Mouse (Mus musculus) spleen, adult 2 months (tissue): ENCODE measurements around the gene Prdm1. TPM values are rescaled to one million over a fixed set of nuclear protein-coding genes. Genes with fewer than 3 reads are reported as not detected.

ENCODE experiments used
- DNase-seq, 2 experiments: peaks; one replicate each; pipeline versions ENCODE4 v3.0.0 to v3.0.0-alpha.2; 2012 to 2021; ENCODE audit warnings: low spot score in 2 of 2, low read depth in 1 of 2
- H3K27ac ChIP-seq: fragments of 200-500 bp; 2 replicates; pipeline ENCODE4 v1.5.1; 2012; ENCODE audit warnings: low read length, inconsistent platforms; ENCODE audit not compliant: insufficient read depth
- H3K27me3 ChIP-seq: fragments of 200-500 bp; 2 replicates; pipeline ENCODE4 v1.6.1; 2012; ENCODE audit warnings: mild to moderate bottlenecking, moderate library complexity, low read length, inconsistent platforms; ENCODE audit not compliant: control insufficient read depth, insufficient read depth
- H3K36me3 ChIP-seq: fragments of 200-500 bp; 2 replicates; pipeline ENCODE4 v1.6.1; 2012; ENCODE audit warnings: mild to moderate bottlenecking, low read length, inconsistent platforms; ENCODE audit not compliant: control insufficient read depth, insufficient read depth
- H3K4me1 ChIP-seq: fragments of 200-500 bp; 2 replicates; pipeline ENCODE4 v1.6.1; 2011; ENCODE audit warnings: inconsistent platforms; ENCODE audit not compliant: control insufficient read depth, insufficient read depth, insufficient read length
- H3K4me3 ChIP-seq: fragments of 200-500 bp; 2 replicates; pipeline ENCODE4 v1.5.1; 2011; ENCODE audit warnings: mild to moderate bottlenecking, inconsistent platforms; ENCODE audit not compliant: insufficient read depth, insufficient read length; ENCODE audit errors: extremely low read depth
- CTCF ChIP-seq: fragments of 200-500 bp; IDR thresholded peaks from 2 replicates; pipeline ENCODE4 v1.5.1; 2011; ENCODE audit warnings: mild to moderate bottlenecking, inconsistent platforms; ENCODE audit not compliant: insufficient read depth, insufficient read length, insufficient replicate concordance; ENCODE audit errors: extremely low read depth
- POLR2A ChIP-seq: fragments of 200-500 bp; IDR thresholded peaks from 2 replicates; pipeline ENCODE4 v1.6.1; 2011; ENCODE audit warnings: low read depth, low read length, inconsistent platforms
- WGBS: fragments of 180-500 bp; shearing (Covaris S2); methylation state at CpG from one replicate; pipeline ENCODE4 v1.1.7; 2018; 5-methylcytosine and 5-hydroxymethylcytosine counted together
- polyA plus RNA-seq: library from polyadenylated mRNA; depleted of rRNA; stranded (reverse); fragments of >200 nt; gene quantifications from 2 replicates; pipeline ENCODE4 v1.2.3, GENCODE M21; 2012

Prdm1 gene
- polyA plus RNA-seq, 1 experiment, result 2.8 TPM

DNA sequence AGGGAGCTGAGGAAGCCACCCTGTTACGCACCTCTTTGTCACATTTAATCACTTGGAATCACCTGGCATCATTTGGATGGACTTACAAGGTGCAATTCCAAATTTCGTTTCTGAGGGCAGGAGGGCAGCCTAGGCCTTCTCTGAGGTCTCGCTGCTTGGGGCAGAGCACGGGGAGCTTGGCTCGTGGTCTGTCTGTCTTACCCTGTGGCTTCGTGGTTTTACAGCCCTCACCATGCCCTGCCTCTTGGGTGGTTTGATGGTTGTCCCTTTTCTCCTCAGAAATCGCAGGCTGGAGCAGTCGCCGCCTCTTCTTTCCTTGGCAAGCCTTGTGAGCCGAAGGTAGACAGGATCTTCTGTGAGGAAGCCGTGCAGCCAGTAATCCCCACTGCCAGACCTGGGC is 118.3 kb downstream of the Prdm1 start:
- no peak for TF ChIP-seq CTCF
- TF ChIP-seq POLR2A, result no peak

DNA sequence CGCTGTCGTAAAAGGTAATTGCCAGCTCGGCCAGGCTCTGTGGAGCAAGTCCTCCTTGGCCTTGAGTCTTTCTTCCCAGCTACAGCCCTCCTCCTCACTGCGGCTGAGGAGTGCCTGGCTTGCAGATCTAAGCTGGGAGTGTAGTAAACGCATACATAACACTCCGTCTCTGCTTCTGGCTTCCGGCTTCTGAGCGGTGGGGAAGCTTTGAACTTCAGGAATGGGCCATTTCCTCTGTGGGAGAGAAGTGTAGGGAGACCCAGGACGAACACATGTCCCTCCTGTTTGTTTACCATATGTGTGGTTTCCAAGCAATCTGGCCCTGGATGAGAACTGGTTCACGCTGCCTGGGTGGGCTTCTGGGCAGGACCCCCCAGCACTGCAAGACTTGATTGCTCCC is 119.2 kb downstream of the Prdm1 start:
- Histone ChIP-seq H3K4me1 (no peaks in the 10 kb centered on the region), H3K27ac (no peak overlapping the region), H3K4me3 (no peak overlapping the region), H3K27me3 (no peaks in the 10 kb centered on the region), H3K36me3 (no peaks in the 10 kb centered on the region)
- no peak for TF ChIP-seq CTCF
- TF ChIP-seq POLR2A, result no peak
- DNase-seq, result no peak
- 92% methylated on average over 10 of the region's 10 CpGs for WGBS

More for the DNA sequence above, 118.3 kb downstream of the Prdm1 start:
- no peak for DNase-seq
- Histone ChIP-seq H3K4me3 (no peak overlapping the region), H3K4me1 (no peaks in the 10 kb centered on the region), H3K27me3 (no peaks in the 10 kb centered on the region), H3K27ac (no peak overlapping the region), H3K36me3 (no peaks in the 10 kb centered on the region)
- WGBS, result 44% methylated on average over 11 of the region's 11 CpGs

DNA sequence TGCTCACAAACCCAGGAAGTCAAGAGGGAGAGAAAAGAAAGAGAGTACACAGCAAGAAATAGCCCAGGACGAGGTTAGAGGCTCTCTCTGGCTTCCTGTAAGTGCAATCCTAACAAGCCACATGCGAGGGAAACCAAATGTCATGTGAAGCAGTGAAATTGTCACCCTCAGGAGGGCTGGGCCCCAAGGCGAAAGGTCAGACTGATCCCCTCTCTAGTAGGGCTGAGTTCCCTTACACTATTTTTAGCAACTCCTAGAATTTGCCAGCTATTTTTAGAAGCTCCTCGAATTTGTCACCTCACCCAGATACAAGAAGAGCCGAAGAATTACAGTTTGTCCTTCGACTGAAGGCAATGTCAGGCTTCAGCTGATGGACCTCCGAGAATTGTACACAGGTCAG is 124.9 kb downstream of the Prdm1 start:
- Histone ChIP-seq H3K4me3 (no peak overlapping the region), H3K27me3 (no peaks in the 10 kb centered on the region), H3K4me1 (no peaks in the 10 kb centered on the region), H3K27ac (no peak overlapping the region), H3K36me3 (no peaks in the 10 kb centered on the region)
- TF ChIP-seq CTCF (no peak), POLR2A (no peak)
- WGBS, result 40% methylated on average over 7 of the region's 7 CpGs
- no peak for DNase-seq

DNA sequence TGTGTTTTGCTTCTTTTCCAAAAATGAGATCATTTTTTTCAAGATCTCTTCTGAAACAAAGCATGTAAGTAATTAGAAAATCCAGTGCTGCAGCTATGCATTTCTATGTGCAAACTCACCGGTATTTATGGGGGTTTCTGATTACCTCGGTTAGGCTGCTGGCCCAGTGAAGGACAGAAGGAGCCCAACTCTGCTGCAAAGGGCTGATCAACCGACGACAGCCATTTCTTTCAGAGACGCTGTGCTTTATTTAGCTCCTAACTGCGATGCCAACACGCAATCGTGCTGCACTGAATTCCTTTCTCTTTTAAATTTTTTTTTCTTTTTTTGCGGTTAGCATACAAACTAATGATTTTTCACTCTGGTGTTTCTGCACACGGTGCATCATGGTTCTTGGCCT is 126.7 kb downstream of the Prdm1 start:
- H3K27ac ChIP-seq, result no peak overlapping the region
- no peak for DNase-seq
- H3K27me3 ChIP-seq, result no peaks in the 10 kb centered on the region
- no peaks in the 10 kb centered on the region for H3K4me1 ChIP-seq
- TF ChIP-seq POLR2A (no peak), CTCF (no peak)
- no peak overlapping the region for H3K4me3 ChIP-seq
- WGBS, result 85% methylated on average over 10 of the region's 10 CpGs
- H3K36me3 ChIP-seq, result no peaks in the 10 kb centered on the region

DNA sequence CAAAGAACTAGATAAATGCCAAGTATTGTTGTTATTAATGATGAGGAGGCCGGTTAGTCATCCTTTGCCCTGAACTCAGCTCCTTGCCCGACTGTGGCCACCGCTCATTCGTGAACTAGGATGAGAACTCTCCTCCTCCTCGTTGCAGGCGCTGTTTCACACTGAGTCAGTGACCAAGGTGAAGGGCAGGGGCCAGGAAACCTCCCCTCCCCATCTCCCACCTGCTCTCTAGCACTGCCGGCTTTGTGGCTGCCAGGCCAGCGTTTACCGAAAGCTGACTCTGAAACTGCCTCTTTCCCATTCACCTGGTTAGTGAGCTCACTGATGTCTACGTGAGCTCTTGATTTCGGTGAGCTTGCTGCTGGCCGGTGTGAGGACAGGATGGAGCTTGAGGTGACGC is 127.7 kb downstream of the Prdm1 start:
- H3K27me3 ChIP-seq, result no peaks in the 10 kb centered on the region
- H3K27ac ChIP-seq, result no peak overlapping the region
- DNase-seq, result no peak
- TF ChIP-seq POLR2A (no peak), CTCF (no peak)
- H3K4me1 ChIP-seq, result no peaks in the 10 kb centered on the region
- H3K4me3 ChIP-seq, result no peak overlapping the region
- no peaks in the 10 kb centered on the region for H3K36me3 ChIP-seq
- WGBS, result 85% methylated on average over 13 of the region's 13 CpGs

DNA sequence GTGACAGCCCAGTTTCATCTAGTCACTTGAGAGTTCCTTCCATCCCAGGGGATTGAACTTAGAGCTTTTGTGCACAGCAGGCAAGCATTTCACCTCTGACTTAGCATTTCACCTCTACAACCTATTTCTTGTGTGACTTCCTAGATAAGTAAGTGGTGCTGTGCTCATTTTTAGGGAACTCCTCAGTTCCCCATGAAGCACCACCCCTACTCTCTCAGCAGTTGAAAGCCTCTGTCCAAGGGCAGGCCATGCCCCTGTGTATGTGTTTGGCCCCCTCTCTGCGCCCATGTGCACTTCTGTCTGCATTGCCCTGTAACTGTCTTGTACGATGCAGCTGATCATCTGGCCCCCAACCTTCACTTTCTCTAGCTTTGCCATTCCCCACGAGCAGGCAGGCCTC is 128.2 kb downstream of the Prdm1 start:
- TF ChIP-seq CTCF (no peak), POLR2A (no peak)

DNA sequence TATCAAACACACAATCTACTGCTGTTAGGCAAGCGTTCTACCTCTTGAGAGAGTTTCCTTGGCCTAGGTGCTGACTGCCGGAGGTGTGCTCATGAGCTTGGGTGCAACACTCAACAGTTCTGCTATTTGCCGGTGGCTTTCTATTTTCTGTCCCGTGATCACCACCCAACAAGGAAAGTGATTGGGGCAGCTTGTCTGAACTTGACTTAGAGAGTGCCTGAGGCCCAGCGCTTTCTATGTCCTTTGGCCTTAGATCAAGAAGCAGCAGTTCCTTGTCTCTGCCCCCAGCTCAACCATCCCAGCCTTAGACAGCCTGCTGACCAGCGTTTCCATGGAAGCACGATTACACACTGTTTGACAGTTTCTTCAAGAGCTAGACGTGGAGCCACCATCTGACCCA is 135.4 kb downstream of the Prdm1 start:
- H3K4me1 ChIP-seq, result no peaks in the 10 kb centered on the region
- DNase-seq, result no peak
- 94% methylated on average over 8 of the region's 8 CpGs for WGBS

More for the DNA sequence above, 128.2 kb downstream of the Prdm1 start:
- Histone ChIP-seq H3K4me1 (no peaks in the 10 kb centered on the region), H3K36me3 (no peaks in the 10 kb centered on the region), H3K27ac (no peak overlapping the region), H3K4me3 (no peak overlapping the region), H3K27me3 (no peaks in the 10 kb centered on the region)
- no peak for DNase-seq
- WGBS, result 55% methylated on average over 3 of the region's 3 CpGs

More for the DNA sequence above, 135.4 kb downstream of the Prdm1 start:
- Histone ChIP-seq H3K27me3 (no peaks in the 10 kb centered on the region), H3K36me3 (no peaks in the 10 kb centered on the region), H3K27ac (no peak overlapping the region), H3K4me3 (no peak overlapping the region)
- TF ChIP-seq POLR2A (no peak), CTCF (no peak)
